Comparison of ENCODE assay signal across 10 mouse cellular contexts in genomic region chr17:86400032-86400431, GRCm38 (mm10).
A peak's percentile ranks its signal among the peaks of the same experiment; 100 is the strongest.
DNase-seq lines count a peak whose midpoint lies in the region; ATAC-seq and TF ChIP-seq lines count a peak whose summit lies in the region.
"Had no signal": no experiment of that assay in that cellular context is flagged by ENCODE, and none has a peak within 500 bp of the region (broad histone marks: within the 10 kb centered on the region; RNA-seq: fewer than 3 reads in every experiment).

No protein-coding gene starts in this region.

- no peak for TF ChIP-seq EP300 in liver, postnatal 0 days (IDR thresholded peaks at IDR 0.05; ENCODE audit: low read depth)

- no peaks in the 10 kb centered on the region for H3K9me3 ChIP-seq in midbrain, embryonic 16.5 days (replicated peaks; ENCODE audit: control insufficient read depth, low read length, poor library complexity, severe bottlenecking)
- H3K9me3 ChIP-seq in liver, postnatal 0 days (ENCODE audit: low read length), result no peaks in the 10 kb centered on the region

- H3K9ac ChIP-seq in midbrain, embryonic 16.5 days (ENCODE audit: low read depth, low read length), result no peak overlapping the region
- H3K9ac ChIP-seq in liver, postnatal 0 days (replicated peaks), result no peak overlapping the region

- WGBS in midbrain, embryonic 16.5 days, result 58% methylated on average over 4 of the region's 4 CpGs
- WGBS in liver, postnatal 0 days (ENCODE audit: insufficient replicate concordance), result 73% methylated on average over 4 of the region's 4 CpGs

- H3K4me3 ChIP-seq in midbrain, embryonic 16.5 days (ENCODE audit: low read depth, low read length), result no peak overlapping the region
- no peak overlapping the region for H3K4me3 ChIP-seq in liver, postnatal 0 days (ENCODE audit: low read depth, low read length)
- H3K4me3 ChIP-seq: myocyte had no signal

- H3K4me1 ChIP-seq in midbrain, embryonic 16.5 days (ENCODE audit: control insufficient read depth, insufficient read depth, low read length), result peaks cover 4% of the 10 kb centered on the region
- peaks cover 8% of the 10 kb centered on the region; the same call in 1 of the 2 replicates for H3K4me1 ChIP-seq in liver, postnatal 0 days (ENCODE audit: insufficient read depth)

- ATAC-seq in midbrain, embryonic 16.5 days, result no peak
- no peak for ATAC-seq in liver, postnatal 0 days

- intact Hi-C loops in left cerebral cortex, postnatal 4 days (cut with DNase I), result no loop called here

- H3K36me3 ChIP-seq in midbrain, embryonic 16.5 days (ENCODE audit: control insufficient read depth, insufficient read depth, low read length), result no peaks in the 10 kb centered on the region
- no peaks in the 10 kb centered on the region for H3K36me3 ChIP-seq in liver, postnatal 0 days (replicated peaks; ENCODE audit: insufficient read depth, low read length)
- H3K36me3 ChIP-seq: G1E had no signal

- no peaks in the 10 kb centered on the region for H3K27me3 ChIP-seq in midbrain, embryonic 16.5 days (ENCODE audit: control insufficient read depth, insufficient read depth, low read depth, low read length)
- no peaks in the 10 kb centered on the region for H3K27me3 ChIP-seq in liver, postnatal 0 days (ENCODE audit: insufficient read depth, low read length)

- no peak overlapping the region for H3K27ac ChIP-seq in midbrain, embryonic 16.5 days (ENCODE audit: low read length)
- no peak overlapping the region for H3K27ac ChIP-seq in liver, postnatal 0 days (ENCODE audit: low read depth)

- no peak overlapping the region for H3K4me2 ChIP-seq in midbrain, embryonic 16.5 days (ENCODE audit: low read length)
- no peak overlapping the region for H3K4me2 ChIP-seq in liver, postnatal 0 days (ENCODE audit: low read depth, low read length)

- TF ChIP-seq CTCF in liver, postnatal 0 days (IDR thresholded peaks at IDR 0.05; ENCODE audit: low read depth), result no peak

- peak; percentile 32 for DNase-seq in left cerebral cortex, postnatal 4 days
- DNase-seq in left cerebral cortex, adult 9 months (ENCODE audit: low spot score in 2 of 2), result no peak
- DNase-seq in heart, adult 18-20 months, result peak; percentile 63 to 64
- DNase-seq in heart, postnatal 4 days, result peak; percentile 79
- DNase-seq in lung, postnatal 25 days (ENCODE audit: low spot score), result peak; percentile 68
- DNase-seq in right cerebral cortex, adult 18-20 months, result no peak
- no peak for DNase-seq in liver, postnatal 0 days

Comparison
In these comparisons a context has a peak if more than half of its experiments do, and no peak if none do; other contexts are left out.
1. DNase-seq: peak in left cerebral cortex, postnatal 4 days (single experiment), heart, adult 18-20 months (2 of 2), heart, postnatal 4 days (single experiment) and lung, postnatal 25 days (single experiment); none in left cerebral cortex, adult 9 months (0 of 2), right cerebral cortex, adult 18-20 months (single experiment) and liver, postnatal 0 days (single experiment).